Mouse (Mus musculus): ENCODE data around the gene Traf6.

The Traf6 gene

DNA sequence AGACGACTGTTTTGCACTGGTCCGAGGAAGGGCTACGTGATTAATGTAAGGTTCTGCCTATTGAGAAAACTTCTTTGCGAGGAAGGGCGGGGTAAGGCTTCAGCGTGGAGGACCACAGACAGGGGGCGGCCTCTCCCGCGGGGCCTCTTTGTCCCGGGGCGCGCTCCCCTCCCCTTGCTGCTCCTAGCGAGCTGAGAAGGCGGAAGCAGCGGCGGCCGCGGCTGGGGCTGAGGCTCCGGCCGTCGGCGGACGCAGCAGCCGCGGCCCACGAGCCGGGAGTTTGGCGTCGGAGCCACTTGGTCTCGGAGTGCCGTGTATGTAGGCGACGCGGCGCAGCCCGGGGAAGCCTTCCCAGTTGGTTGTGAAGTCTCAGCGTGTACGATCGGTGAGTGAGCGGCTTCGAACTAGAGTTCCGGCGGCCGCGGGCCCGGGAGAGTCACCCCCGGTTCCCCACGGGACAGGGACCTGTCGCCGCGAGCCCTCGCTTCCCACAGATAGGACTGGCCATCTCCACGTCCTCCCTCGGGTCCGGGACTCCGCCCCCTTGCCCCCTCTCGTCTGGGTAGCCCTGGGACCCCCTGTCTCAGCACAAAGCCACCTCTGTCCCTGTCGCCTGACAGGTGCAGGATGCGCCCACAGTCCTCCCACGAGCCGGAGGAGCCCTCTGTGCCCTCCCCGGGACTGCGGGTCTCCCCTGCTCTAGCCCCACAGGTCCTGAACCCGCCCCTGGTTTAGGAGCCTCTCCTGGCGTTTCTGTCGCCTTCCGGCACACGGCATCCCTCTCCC lies at the start of gene Traf6:
Gene Traf6 (plus strand): TSS at position 194 of the 786 bp plus-strand sequence.
- in situ Hi-C loops (cut with MboI): no loop called here

DNA sequence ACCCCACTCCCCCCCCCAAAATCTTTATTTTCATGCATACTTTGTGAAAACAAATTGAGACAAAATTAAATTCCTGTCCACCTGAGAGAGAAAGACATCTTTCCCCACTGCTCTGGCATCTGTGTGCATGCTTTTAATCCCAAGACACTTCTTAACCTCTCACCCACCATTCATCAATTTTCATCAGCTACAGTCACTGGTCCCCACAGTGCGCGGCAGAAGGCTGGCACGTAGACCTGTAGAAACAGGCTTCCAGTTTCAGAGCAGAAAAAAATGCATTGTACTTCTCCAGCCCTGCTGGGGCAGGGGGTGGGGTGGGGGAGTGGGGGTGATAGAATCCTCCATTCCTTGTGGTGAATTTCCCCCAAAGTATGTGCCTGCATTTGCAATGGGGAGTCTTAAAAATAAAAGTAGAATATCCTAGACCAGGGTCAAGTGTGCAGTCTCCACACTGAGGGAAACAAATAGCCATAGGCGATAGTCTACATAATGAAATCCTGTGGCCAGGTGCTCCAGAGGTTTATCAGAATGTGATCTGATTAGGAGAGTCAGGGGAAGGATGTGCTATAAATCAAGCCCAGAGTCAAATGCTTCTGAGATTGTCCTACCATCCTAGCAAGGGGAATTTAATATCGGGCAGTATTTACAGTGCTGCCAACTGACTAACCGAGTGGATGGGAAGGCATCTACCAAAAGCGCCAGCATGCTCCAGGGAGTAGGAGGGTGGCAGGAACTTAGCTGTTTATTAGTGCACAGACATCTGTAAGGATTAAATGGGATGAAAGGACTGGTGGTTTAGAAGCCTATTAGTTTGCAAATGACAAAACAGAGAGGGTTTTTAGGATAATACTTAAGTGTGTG lies 39.0 kb upstream of the Traf6 start:
- in situ Hi-C loops (cut with MboI): no loop called here

DNA sequence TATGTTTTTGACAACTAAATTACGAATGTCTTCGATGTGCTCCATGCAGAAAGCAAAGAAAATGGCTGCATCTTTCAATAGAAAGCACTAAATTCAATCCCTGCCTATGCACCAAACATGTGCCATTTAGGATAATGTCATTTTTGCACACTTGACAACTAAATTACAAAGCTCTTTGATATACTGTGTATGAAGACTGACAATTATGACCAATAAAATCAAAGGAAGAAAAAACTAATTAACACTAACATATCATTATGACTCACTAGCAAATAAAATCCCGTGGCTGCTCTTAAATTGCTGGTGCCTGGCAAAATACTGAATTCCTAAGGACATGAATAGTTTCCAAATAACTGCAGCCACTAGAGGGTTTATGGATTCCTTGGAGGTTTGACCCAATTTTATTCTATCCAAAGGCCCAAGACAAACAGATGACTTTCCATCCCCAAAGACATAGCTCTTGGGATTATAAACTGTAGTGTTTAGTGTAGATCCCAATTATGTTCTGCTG lies 38.3 kb upstream of the Traf6 start:
- in situ Hi-C loops (cut with MboI): no loop called here

GRCm38 (mm10) chr2:101645841-101646240 lies 32.4 kb upstream of the Traf6 start:
- in situ Hi-C loops (cut with MboI): no loop called here

- in situ Hi-C loops (cut with MboI): no loop called here
Measured at GRCm38 (mm10) chr2:101648361-101648760, 29.9 kb upstream of the Traf6 start.

- in situ Hi-C loops (cut with MboI): no loop called here
Measured at GRCm38 (mm10) chr2:101649114-101649671, 29.0 kb upstream of the Traf6 start, which contains the start of the genes Rag1 and B230118H07Rik. TSS of gene Rag1 (minus strand) at chr2:101649501. TSS of gene B230118H07Rik (minus strand) at chr2:101649532.

GRCm38 (mm10) chr2:101650446-101650845 lies 27.8 kb upstream of the Traf6 start:
- in situ Hi-C loops (cut with MboI): loop anchor here (10.0 kb wide), 1 partner anchor 176 kb away; no protein-coding TSS in a partner anchor

DNA sequence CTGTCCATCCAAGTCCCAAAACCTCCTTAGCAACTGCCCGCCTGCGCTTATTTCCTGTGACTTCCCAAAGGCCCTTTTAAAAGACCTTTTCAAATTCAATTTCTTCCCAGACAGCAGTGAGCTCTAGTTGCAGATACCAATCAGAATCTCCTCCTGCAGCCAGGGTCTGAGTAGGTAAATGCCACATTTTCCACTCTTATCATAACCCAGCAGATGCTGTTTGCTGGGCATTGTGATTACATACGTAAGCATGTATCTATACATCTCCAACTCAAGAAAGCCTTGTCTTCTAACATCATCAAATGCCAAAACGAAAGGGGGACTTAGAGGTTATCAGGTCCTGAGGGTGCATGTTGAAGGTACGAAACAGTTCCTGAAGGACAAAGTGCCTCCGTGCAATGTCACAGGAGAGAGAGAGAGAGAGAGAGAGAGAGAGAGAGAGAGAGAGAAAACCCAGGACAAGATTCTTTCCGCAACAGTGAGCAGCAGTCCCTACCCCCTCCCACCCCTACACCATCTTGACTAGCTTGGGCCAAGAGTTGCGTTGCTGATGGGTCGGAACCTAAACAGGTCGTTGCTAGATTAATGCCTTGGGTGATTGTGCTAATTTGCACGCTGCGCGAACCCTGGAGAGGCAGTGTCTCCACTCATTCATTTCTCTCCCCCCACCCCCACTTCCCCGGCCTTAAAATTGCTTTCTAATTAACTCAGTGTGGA lies 25.9 kb upstream of the Traf6 start:
- in situ Hi-C loops (cut with MboI): loop anchor here (10.0 kb wide), 1 partner anchor 178 kb away; no protein-coding TSS in a partner anchor

DNA sequence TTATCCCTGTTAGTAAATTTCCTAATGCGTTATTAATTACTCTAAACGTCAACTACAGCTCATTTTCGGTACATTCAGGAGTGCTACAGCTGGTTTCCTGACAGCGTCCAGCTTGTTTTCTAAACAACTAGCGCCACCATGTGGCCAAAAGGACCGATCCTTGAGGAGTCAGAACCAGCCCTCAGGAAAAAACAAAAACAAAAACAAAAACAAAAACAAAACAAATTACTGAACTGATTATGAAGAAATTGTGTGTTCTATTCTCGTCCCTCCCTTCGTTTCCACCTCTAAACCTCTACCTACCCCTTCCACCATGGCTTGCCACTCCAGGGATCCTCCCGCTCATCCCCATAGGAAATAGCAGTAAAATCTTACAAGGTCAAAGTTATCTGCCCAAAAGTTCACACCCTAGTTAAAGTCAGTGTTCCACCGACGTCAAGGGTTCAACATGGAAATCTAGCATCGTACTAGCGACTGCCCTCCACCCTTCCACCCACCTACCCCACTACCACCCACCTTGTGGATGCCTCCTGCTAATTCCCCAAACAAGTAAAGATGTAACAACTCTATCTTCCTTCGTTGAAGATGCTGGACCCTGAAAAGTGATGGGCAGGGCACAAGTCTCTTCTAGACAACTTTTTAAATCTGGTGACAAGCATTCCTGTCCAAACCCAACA lies 25.2 kb upstream of the Traf6 start:
- in situ Hi-C loops (cut with MboI): loop anchor here (10.0 kb wide), 1 partner anchor 178 kb away; no protein-coding TSS in a partner anchor

GRCm38 (mm10) chr2:101660536-101660935 lies 17.7 kb upstream of the Traf6 start:
- in situ Hi-C loops (cut with MboI): no loop called here

DNA sequence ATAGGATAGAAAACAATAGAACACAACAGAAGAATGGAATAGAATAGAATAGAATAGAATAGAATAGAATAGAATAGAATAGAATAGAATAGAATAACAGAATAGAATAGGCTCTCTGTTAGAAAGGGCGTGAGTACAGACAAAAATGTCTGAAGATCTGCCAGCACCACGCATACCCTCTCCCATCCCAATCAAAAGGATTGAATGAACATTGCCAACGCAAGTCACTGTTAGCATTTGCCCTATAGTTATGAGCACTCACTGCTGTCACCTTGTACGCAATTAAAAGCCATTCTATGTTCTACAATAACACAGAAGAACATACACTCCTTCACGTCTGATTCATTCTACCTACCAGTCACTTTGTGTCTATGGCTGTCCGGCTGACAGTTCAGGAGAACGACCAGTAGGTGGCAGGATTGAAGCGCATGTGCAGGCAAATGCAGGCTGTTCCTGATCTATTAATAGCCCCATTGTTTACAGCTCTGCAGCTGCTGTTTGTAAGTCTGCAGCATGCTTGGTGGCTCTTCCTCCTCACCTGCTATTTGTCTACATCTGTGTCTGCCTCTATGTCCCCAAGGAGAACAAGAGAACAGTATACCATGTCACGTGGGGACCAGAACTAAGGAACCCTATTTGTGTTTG lies 13.0 kb upstream of the Traf6 start:
- in situ Hi-C loops (cut with MboI): no loop called here

DNA sequence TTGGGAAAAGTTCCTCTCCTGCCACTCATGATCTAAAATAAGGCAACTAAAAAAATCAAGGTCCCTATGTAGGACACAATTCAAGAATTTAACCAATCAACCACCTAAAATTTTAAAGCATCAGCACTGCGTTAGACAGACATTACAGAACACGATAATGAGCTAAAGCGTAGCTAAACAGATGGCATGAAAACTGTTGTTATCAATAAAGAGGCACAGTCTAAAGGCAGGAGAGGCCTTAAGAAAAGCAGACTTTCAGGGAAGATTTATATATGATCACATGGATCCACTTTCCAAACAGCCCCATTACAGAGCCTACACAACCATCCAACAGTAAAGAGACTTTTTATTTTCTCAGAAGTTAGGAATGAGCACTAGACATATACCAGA lies 12.5 kb upstream of the Traf6 start:
- in situ Hi-C loops (cut with MboI): no loop called here

DNA sequence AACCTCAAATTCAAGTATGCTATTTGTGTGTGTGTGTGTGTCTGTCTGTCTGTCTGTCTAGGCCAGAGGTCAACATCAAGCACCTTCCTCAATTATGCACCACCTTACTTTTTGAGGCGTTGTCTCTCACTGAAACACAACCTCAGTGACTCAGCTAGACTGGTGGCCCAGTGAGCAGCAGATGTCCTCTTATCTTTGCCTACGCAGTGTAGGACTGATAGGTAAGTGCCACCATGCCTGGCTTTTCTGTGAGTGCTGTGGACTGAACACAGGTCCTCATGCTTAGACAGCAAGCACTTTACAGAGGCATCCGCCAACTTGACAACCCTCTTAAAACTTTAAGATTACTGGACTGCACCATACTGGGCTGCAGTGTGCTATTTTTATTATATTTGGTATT lies 9.5 kb upstream of the Traf6 start:
- in situ Hi-C loops (cut with MboI): no loop called here

DNA sequence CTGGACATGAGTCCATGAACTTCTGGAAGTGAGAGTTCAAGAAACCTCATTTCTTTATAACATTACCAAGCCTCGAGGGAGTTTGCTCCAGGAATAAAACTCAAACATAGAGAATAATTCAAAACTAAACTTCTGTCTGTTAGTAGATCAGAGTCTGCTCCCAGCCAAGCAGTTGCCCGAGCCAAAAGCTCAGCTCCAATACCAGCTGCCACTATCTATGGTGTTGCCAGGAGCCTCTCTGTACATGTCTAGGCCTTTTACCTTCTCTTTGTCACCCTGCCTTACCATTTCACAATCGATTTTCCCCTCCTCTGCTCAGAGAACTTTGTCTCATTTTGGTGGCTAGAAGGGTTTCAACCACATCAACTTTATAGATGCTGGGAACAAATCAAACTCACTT lies 4.7 kb upstream of the Traf6 start:
- in situ Hi-C loops (cut with MboI): no loop called here

DNA sequence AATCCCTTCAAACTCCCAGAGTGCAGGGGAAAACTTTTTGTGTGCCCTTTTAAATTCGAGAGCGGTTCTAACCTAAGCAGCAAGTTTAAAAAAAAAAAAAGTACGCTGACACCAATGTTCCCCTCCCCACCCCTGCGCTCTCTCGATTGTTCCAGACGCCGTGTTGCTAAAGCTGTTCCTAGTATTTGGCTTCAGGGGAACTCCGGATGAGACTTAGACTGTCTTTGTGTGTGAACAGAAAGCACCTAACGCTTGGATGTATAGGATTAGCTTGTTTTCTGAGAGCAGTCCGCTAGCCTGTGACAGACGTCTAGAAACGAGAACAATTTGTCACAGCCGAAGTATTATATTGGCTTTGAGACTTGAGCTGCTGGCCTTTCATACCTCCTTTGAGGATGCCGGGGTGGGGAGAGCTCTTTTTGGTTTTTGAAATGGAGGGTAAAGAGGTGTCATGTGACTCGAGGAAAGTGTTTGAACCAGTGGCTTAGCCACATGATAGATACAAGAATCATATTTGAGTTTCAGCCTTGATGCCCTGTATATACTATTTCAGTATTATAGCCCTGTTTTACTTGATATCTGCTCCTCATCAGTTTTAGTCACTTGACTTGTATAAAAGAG lies 1.0 kb downstream of the Traf6 start:
- in situ Hi-C loops (cut with MboI): no loop called here

GRCm38 (mm10) chr2:101684421-101684820 lies 6.2 kb downstream of the Traf6 start:
- in situ Hi-C loops (cut with MboI): no loop called here

- in situ Hi-C loops (cut with MboI): no loop called here
Measured at GRCm38 (mm10) chr2:101688011-101688410, 9.8 kb downstream of the Traf6 start.

DNA sequence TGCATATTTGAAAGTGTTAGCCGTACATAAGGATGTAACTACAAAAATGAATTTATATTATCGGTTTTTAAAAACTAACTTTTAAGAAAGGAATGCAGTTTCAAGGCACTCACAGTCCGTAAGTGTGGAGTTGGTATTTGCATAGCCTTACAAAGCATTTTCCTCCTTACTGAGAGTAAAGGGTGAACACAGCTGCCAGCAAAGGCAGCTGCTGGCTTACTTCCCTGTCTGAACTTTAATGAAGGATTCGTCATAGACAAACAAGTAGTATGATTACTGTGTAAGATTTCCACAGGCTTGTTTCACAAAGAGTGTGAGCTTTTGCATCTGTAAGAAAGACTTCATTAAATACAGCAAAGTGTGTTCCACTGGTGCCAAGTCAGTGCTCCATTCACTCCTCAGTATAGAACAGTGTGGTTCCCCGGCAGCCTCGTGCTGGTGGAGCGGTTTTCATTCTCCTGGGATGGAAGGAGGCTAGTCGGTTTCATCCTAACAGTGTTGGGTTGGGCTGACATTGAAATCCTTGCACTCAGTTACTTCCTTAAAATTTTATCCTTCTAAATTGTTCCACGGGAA lies 12.1 kb downstream of the Traf6 start:
- in situ Hi-C loops (cut with MboI): no loop called here

DNA sequence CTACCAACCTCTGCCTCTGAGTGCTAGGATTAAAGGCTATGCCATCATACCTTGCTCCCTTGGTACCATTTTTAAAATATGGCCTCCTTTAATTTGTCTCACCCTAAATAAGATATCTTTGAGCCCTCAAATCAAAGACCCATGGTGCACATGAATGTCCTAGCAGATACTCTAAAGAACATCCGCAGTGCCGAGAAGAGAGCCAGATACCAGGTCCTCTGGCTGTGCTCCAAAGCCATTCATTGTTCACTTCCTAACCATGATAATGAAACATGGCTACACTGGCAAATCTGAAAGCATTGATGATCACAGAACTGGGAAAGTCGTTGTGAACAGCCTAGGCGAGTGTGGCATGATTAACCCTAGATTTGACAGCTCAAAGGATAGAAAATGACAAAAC lies 14.8 kb downstream of the Traf6 start:
- in situ Hi-C loops (cut with MboI): no loop called here

Measured in mature B cell (primary cell).